Mouse (Mus musculus) E14TG2a.4 (cell line): ENCODE measurements at regions not wholly inside any gene's neighbourhood (a gene's known extent, or its start where the extent isn't known, plus 50 kb on each side); places are given as distances from the start of the nearest gene placed in this dataset.

Experiments used
- CTCF ChIP-seq: conservative IDR thresholded peaks from 2 replicates; pipeline ENCODE4 v1.5.1; 2014; ENCODE audit warnings: low read length
- NANOG ChIP-seq: IDR thresholded peaks from 2 replicates; pipeline ENCODE4 v1.6.1; 2014; ENCODE audit warnings: borderline replicate concordance, low read length, mixed read lengths
- POU5F1 ChIP-seq: IDR thresholded peaks from 2 replicates; pipeline ENCODE4 v1.6.1; 2014; ENCODE audit warnings: low read length, borderline replicate concordance

GRCm38 (mm10) chr7:137868501-137868900, 431.1 kb downstream of the Glrx3 start:
- TF ChIP-seq POU5F1: no peak
- TF ChIP-seq CTCF: no peak
- no peak for TF ChIP-seq NANOG
